Mouse (Mus musculus) lung, embryonic 16.5 days (tissue): ENCODE data around the gene Rassf5. TPM values are rescaled to one million over a fixed set of nuclear protein-coding genes. Genes with fewer than 3 reads are reported as not detected.
"Not testable (repeated sequence)": the region's sequence is repeated elsewhere in the genome, so short reads cannot be mapped to it uniquely, and the experiment has no call there.

Experiments
- ATAC-seq: fragments of 200-750 bp; cut with Nextera tagmentation; 2 replicates; pipeline ENCODE4 v1.8.0; 2017; ENCODE audit warnings: low read depth, mild to moderate bottlenecking, moderate library complexity
- H3K27ac ChIP-seq: fragments of 300-500 bp; sonication (generic); 2 replicates; pipeline ENCODE4 v1.5.1; 2014; ENCODE audit warnings: mild to moderate bottlenecking, control low read depth, low read length
- H3K27me3 ChIP-seq: fragments of 300-500 bp; sonication (generic); 2 replicates; pipeline ENCODE4 v1.6.1; 2014; ENCODE audit warnings: low read depth, low read length, mixed read lengths; ENCODE audit not compliant: control insufficient read depth, insufficient read depth
- H3K36me3 ChIP-seq: fragments of 300-500 bp; sonication (generic); 2 replicates; pipeline ENCODE4 v1.6.1; 2014; ENCODE audit warnings: low read length; ENCODE audit not compliant: control insufficient read depth, insufficient read depth
- H3K4me1 ChIP-seq: fragments of 300-500 bp; sonication (generic); replicated peaks from 2 replicates; pipeline ENCODE4 v1.6.1; 2014; ENCODE audit warnings: low read length, mixed read lengths; ENCODE audit not compliant: control insufficient read depth, insufficient read depth
- H3K4me2 ChIP-seq: fragments of 300-500 bp; sonication (generic); 2 replicates; pipeline ENCODE4 v1.6.1; 2014; ENCODE audit warnings: low read depth, low read length, control low read depth
- H3K4me3 ChIP-seq: fragments of 300-500 bp; sonication (generic); 2 replicates; pipeline ENCODE4 v1.5.1; 2014; ENCODE audit warnings: mild to moderate bottlenecking, low read length, control low read depth
- H3K9ac ChIP-seq: fragments of 300-500 bp; sonication (generic); 2 replicates; pipeline ENCODE4 v1.6.1; 2014; ENCODE audit warnings: low read length, control low read depth
- H3K9me3 ChIP-seq: fragments of 300-500 bp; sonication (generic); 2 replicates; pipeline ENCODE4 v1.6.1; 2016; ENCODE audit warnings: low read length; ENCODE audit not compliant: control insufficient read depth
- WGBS: fragments of 180-500 bp; shearing (Covaris S2); extraction: QIAGEN DNeasy Blood & Tissue Kit; methylation state at CpG from one replicate; pipeline ENCODE4 v1.1.7; 2014; 5-methylcytosine and 5-hydroxymethylcytosine counted together
- polyA plus RNA-seq: library from polyadenylated mRNA; unstranded; fragments of >200 nt; fragmentation: Nextera tagmentation; extraction: Ambion mirVana; gene quantifications from 2 replicates; pipeline ENCODE4 v1.2.1, GENCODE M21; 2015

Rassf5 gene
- polyA plus RNA-seq, 1 experiment from 2014 or later = 6.1 TPM

- H3K4me2 ChIP-seq = no peak overlapping the region
- ATAC-seq = no peak; the same call in 1 of the 2 replicates
- no peaks in the 10 kb centered on the region for H3K9me3 ChIP-seq
- H3K4me3 ChIP-seq = no peak overlapping the region
- H3K4me1 ChIP-seq = peaks cover 3% of the 10 kb centered on the region; the same call in 1 of the 2 replicates
- H3K9ac ChIP-seq = no peak overlapping the region
- no peaks in the 10 kb centered on the region for H3K36me3 ChIP-seq
- WGBS = 45% methylated on average over 12 of the region's 12 CpGs
- no peaks in the 10 kb centered on the region; the same call in 1 of the 2 replicates for H3K27me3 ChIP-seq
- no peak overlapping the region for H3K27ac ChIP-seq
Measured at GRCm38 (mm10) chr1:131263905-131264304, 18.8 kb upstream of the Rassf5 start.

DNA sequence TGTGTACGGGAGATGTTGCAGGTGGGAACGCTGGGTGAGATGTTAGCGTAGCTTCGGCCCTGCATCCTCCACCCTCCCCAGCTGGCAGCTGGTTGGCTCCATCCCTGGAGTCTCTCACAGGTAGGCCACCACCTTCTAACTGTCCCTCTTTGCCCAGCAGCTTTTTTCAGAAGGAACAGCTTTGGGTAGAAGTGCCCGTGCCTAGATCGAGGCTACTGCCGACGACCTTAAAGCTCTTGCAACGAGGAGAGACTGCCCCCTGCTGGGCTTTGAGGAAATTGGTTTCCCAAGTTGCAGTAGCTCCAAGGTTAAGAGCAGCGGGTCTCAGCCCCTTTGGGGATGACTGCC is 15.2 kb upstream of the Rassf5 start:
- no peak overlapping the region for H3K9ac ChIP-seq
- 31% methylated on average over 10 of the region's 10 CpGs for WGBS
- ATAC-seq = 0 out of 2 replicates have a peak, but pooled peaks have one; percentile 5

GRCm38 (mm10) chr1:131259632-131260308 is 14.7 kb upstream of the Rassf5 start:
- Histone ChIP-seq H3K9ac (no peak overlapping the region), H3K4me1 (peaks cover 3% of the 10 kb centered on the region; the same call in 1 of the 2 replicates), H3K27me3 (no peaks in the 10 kb centered on the region; the same call in 1 of the 2 replicates), H3K4me3 (no peak overlapping the region), H3K9me3 (no peaks in the 10 kb centered on the region), H3K4me2 (no peak overlapping the region), H3K36me3 (no peaks in the 10 kb centered on the region; the same call in 1 of the 2 replicates), H3K27ac (no peak overlapping the region)
- 0 out of 2 replicates have a peak, but pooled peaks have one; percentile 3 for ATAC-seq
- WGBS = 69% methylated on average over 10 of the region's 10 CpGs

More for the DNA sequence above, 15.2 kb upstream of the Rassf5 start:
- Histone ChIP-seq H3K4me2 (no peak overlapping the region), H3K4me3 (no peak overlapping the region), H3K36me3 (no peaks in the 10 kb centered on the region; the same call in 1 of the 2 replicates), H3K27ac (no peak overlapping the region), H3K27me3 (no peaks in the 10 kb centered on the region; the same call in 1 of the 2 replicates), H3K4me1 (peaks cover 3% of the 10 kb centered on the region; the same call in 1 of the 2 replicates), H3K9me3 (no peaks in the 10 kb centered on the region)

DNA sequence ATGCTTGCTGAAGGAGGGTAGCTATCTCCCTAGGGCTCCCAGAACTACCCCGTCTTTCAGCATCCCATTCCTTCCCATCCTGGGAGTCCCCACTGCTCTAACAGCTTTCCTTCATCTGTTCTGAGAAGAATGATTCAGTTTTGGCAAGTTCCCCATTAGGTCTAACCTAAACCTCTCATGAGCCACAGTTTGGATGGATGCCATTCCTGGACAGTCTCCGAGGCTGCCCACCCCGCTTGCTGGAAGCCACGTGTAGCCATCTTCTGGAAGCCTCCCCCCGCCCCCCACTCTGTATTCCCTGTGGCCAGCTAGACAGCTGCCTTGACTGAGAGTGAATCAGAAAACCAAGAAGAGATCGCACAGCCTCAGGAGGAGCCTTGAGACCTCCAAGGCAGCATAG is 12.2 kb upstream of the Rassf5 start:
- H3K4me3 ChIP-seq = no peak overlapping the region
- no peak for ATAC-seq
- H3K9ac ChIP-seq = no peak overlapping the region
- peaks cover under 1% of the 10 kb centered on the region; the same call in 1 of the 2 replicates for H3K4me1 ChIP-seq
- H3K36me3 ChIP-seq = no peaks in the 10 kb centered on the region; the same call in 1 of the 2 replicates
- 69% methylated on average over 6 of the region's 6 CpGs for WGBS
- H3K4me2 ChIP-seq = no peak overlapping the region
- no peak overlapping the region for H3K27ac ChIP-seq
- H3K9me3 ChIP-seq = no peaks in the 10 kb centered on the region
- H3K27me3 ChIP-seq = no peaks in the 10 kb centered on the region; the same call in 1 of the 2 replicates

DNA sequence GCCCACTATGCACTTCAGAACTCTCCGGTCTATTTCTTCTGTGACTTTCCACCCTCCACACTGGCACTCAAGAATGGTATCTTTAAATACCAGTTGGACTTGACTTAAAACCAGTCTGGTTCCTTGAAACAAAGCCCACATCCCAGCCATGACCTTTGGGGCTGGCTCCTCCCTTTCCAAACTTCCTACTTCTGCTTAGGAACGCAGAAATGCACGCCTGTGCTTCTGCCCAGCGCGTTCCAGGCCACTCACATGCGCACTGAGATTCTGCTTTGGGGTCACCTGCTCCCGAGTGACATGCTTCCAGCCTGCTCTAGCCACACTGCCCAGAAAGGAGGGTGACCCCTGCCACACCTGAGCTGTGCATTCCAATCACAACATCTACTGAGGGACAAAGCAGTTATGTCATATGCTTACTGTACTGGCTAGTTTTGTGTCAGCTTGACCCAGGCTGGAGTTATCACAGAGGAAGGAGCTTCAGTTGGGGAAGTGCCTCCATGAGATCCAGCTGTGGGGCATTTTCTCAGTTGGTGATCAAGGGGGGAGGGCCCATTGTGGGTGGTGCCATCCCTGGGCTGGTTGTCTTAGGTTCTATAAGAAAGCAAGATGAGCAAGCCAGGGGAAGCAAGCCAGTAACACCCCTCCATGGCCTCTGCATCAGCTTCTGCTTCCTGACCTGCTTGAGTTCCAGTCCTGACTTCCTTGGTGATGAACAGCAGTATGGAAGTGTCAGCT is 7.6 kb upstream of the Rassf5 start:
- not testable (repeated sequence) for H3K27me3 ChIP-seq, H3K4me3 ChIP-seq, H3K9ac ChIP-seq, H3K4me2 ChIP-seq, H3K9me3 ChIP-seq, H3K4me1 ChIP-seq, H3K36me3 ChIP-seq
- ATAC-seq = peak; percentile 52
- H3K27ac ChIP-seq = peak overlapping the region; percentile 36
- WGBS = 42% methylated on average over 7 of the region's 7 CpGs

- peak overlapping the region; percentile 19; the same call in 1 of the 2 replicates for H3K9ac ChIP-seq
- no peaks in the 10 kb centered on the region for H3K36me3 ChIP-seq
- peaks cover 35% of the 10 kb centered on the region for H3K4me1 ChIP-seq
- H3K4me3 ChIP-seq = peak overlapping the region; percentile 34
- H3K27me3 ChIP-seq = peaks cover 13% of the 10 kb centered on the region; the same call in 1 of the 2 replicates
- ATAC-seq = peak; percentile 43
- no peaks in the 10 kb centered on the region for H3K9me3 ChIP-seq
- peak overlapping the region; percentile 61 for H3K4me2 ChIP-seq
- peak overlapping the region; percentile 23 for H3K27ac ChIP-seq
- 3% methylated on average over 7 of the region's 7 CpGs for WGBS
Measured at GRCm38 (mm10) chr1:131246433-131247395, 1.7 kb upstream of the Rassf5 start.

DNA sequence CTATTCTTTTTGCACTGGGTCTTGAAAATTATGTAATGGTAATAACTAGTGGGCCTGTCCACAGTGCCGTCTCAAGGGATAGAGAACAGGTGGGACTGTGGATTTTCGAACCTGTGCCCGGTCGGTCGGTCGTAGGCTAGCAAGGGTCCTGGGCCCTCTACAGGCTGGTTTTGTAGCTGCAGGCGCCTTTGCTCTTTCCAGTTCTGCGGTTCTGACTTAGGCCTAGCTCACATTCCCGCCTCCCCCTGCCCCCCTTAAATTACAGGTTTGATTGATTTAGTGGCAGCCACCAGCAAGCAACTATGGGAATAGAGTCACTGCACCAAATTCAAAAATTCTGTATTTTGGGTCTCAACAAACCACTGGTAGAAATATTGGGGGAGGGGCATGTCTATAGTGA is 868 bp upstream of the Rassf5 start:
- no peak overlapping the region for H3K9ac ChIP-seq
- ATAC-seq = peak; percentile 45; the same call in 1 of the 2 replicates
- H3K27ac ChIP-seq = no peak overlapping the region
- peaks cover 35% of the 10 kb centered on the region for H3K4me1 ChIP-seq
- H3K4me2 ChIP-seq = peak overlapping the region; percentile 96
- no peaks in the 10 kb centered on the region for H3K36me3 ChIP-seq
- H3K9me3 ChIP-seq = no peaks in the 10 kb centered on the region
- H3K27me3 ChIP-seq = peaks cover 13% of the 10 kb centered on the region; the same call in 1 of the 2 replicates
- 9% methylated on average over 9 of the region's 9 CpGs for WGBS
- H3K4me3 ChIP-seq = peak overlapping the region; percentile 73

GRCm38 (mm10) chr1:131244536-131245088 is 446 bp downstream of the Rassf5 start:
- Histone ChIP-seq H3K9me3 (no peaks in the 10 kb centered on the region), H3K36me3 (no peaks in the 10 kb centered on the region), H3K4me3 (peak overlapping the region; percentile 73), H3K4me1 (peaks cover 46% of the 10 kb centered on the region), H3K27ac (no peak overlapping the region), H3K27me3 (peaks cover 13% of the 10 kb centered on the region), H3K9ac (peak overlapping the region; percentile 75), H3K4me2 (peak overlapping the region; percentile 96)
- peak; percentile 4; the same call in 1 of the 2 replicates for ATAC-seq
- WGBS = 2% methylated on average over 56 of the region's 57 CpGs
